Mouse (Mus musculus): ENCODE results near the gene Otulin. TPM values are rescaled to one million over a fixed set of nuclear protein-coding genes. Genes with fewer than 3 reads are reported as not detected.

Gene Otulin
- polyA plus RNA-seq, 1 experiment, result 43.1 TPM

GRCm38 (mm10) chr15:27503801-27504730, 126.4 kb downstream of the Otulin start:
- 75% methylated on average over 20 of the region's 20 CpGs for WGBS
- H3K27ac ChIP-seq (ENCODE audit: control insufficient read depth, insufficient read depth, low read length), result no peak overlapping the region
- H3K4me3 ChIP-seq (ENCODE audit: control insufficient read depth, insufficient read depth, low read length), result no peak overlapping the region
- TF ChIP-seq CTCF (IDR thresholded peaks at IDR 0.05; ENCODE audit: borderline replicate concordance, control insufficient read depth, extremely low read depth, insufficient read depth, low read length, poor library complexity) (no peak), POLR2A (IDR thresholded peaks at IDR 0.05; ENCODE audit: control insufficient read depth, extremely low read depth, insufficient read depth, low read length, poor library complexity) (no peak)
- H3K36me3 ChIP-seq (ENCODE audit: control insufficient read depth, insufficient read depth, low read length), result no peaks in the 10 kb centered on the region
- no peaks in the 10 kb centered on the region for H3K4me1 ChIP-seq (replicated peaks; ENCODE audit: control insufficient read depth, insufficient read depth, low read length)
- DNase-seq, result no peak
- H3K27me3 ChIP-seq (ENCODE audit: control insufficient read depth, insufficient read depth, low read length), result no peaks in the 10 kb centered on the region

- Histone ChIP-seq H3K27ac (ENCODE audit: control insufficient read depth, insufficient read depth, low read length) (no peak overlapping the region), H3K36me3 (ENCODE audit: control insufficient read depth, insufficient read depth, low read length) (no peaks in the 10 kb centered on the region), H3K4me1 (replicated peaks; ENCODE audit: control insufficient read depth, insufficient read depth, low read length) (no peaks in the 10 kb centered on the region), H3K4me3 (ENCODE audit: control insufficient read depth, insufficient read depth, low read length) (no peak overlapping the region), H3K27me3 (ENCODE audit: control insufficient read depth, insufficient read depth, low read length) (no peaks in the 10 kb centered on the region)
- TF ChIP-seq CTCF (IDR thresholded peaks at IDR 0.05; ENCODE audit: borderline replicate concordance, control insufficient read depth, extremely low read depth, insufficient read depth, low read length, poor library complexity), result no peak
- no peak for TF ChIP-seq POLR2A (IDR thresholded peaks at IDR 0.05; ENCODE audit: control insufficient read depth, extremely low read depth, insufficient read depth, low read length, poor library complexity)
- WGBS, result 73% methylated on average over 9 of the region's 9 CpGs
- DNase-seq, result no peak
Measured at GRCm38 (mm10) chr15:27503221-27503620, 127.3 kb downstream of the Otulin start.

GRCm38 (mm10) chr15:27502338-27502737, 128.2 kb downstream of the Otulin start:
- 96% methylated on average over 13 of the region's 13 CpGs for WGBS
- no peak overlapping the region for H3K4me3 ChIP-seq (ENCODE audit: control insufficient read depth, insufficient read depth, low read length)
- no peak overlapping the region for H3K27ac ChIP-seq (ENCODE audit: control insufficient read depth, insufficient read depth, low read length)
- no peaks in the 10 kb centered on the region for H3K27me3 ChIP-seq (ENCODE audit: control insufficient read depth, insufficient read depth, low read length)
- H3K36me3 ChIP-seq (ENCODE audit: control insufficient read depth, insufficient read depth, low read length), result no peaks in the 10 kb centered on the region
- no peak for DNase-seq
- H3K4me1 ChIP-seq (replicated peaks; ENCODE audit: control insufficient read depth, insufficient read depth, low read length), result no peaks in the 10 kb centered on the region
- TF ChIP-seq CTCF (IDR thresholded peaks at IDR 0.05; ENCODE audit: borderline replicate concordance, control insufficient read depth, extremely low read depth, insufficient read depth, low read length, poor library complexity), result no peak
- no peak for TF ChIP-seq POLR2A (IDR thresholded peaks at IDR 0.05; ENCODE audit: control insufficient read depth, extremely low read depth, insufficient read depth, low read length, poor library complexity)

- Histone ChIP-seq H3K27me3 (ENCODE audit: control insufficient read depth, insufficient read depth, low read length) (no peaks in the 10 kb centered on the region), H3K4me1 (replicated peaks; ENCODE audit: control insufficient read depth, insufficient read depth, low read length) (no peaks in the 10 kb centered on the region), H3K27ac (ENCODE audit: control insufficient read depth, insufficient read depth, low read length) (no peak overlapping the region), H3K36me3 (ENCODE audit: control insufficient read depth, insufficient read depth, low read length) (no peaks in the 10 kb centered on the region), H3K4me3 (ENCODE audit: control insufficient read depth, insufficient read depth, low read length) (no peak overlapping the region)
- DNase-seq, result no peak
- TF ChIP-seq POLR2A (IDR thresholded peaks at IDR 0.05; ENCODE audit: control insufficient read depth, extremely low read depth, insufficient read depth, low read length, poor library complexity) (no peak), CTCF (IDR thresholded peaks at IDR 0.05; ENCODE audit: borderline replicate concordance, control insufficient read depth, extremely low read depth, insufficient read depth, low read length, poor library complexity) (no peak)
- 88% methylated on average over 15 of the region's 15 CpGs for WGBS
Measured at GRCm38 (mm10) chr15:27500390-27500789, 130.1 kb downstream of the Otulin start.

- TF ChIP-seq CTCF (IDR thresholded peaks at IDR 0.05; ENCODE audit: borderline replicate concordance, control insufficient read depth, extremely low read depth, insufficient read depth, low read length, poor library complexity) (no peak), POLR2A (IDR thresholded peaks at IDR 0.05; ENCODE audit: control insufficient read depth, extremely low read depth, insufficient read depth, low read length, poor library complexity) (no peak)
- no peak for DNase-seq
- H3K36me3 ChIP-seq (ENCODE audit: control insufficient read depth, insufficient read depth, low read length), result no peaks in the 10 kb centered on the region
- H3K27ac ChIP-seq (ENCODE audit: control insufficient read depth, insufficient read depth, low read length), result no peak overlapping the region
- H3K27me3 ChIP-seq (ENCODE audit: control insufficient read depth, insufficient read depth, low read length), result no peaks in the 10 kb centered on the region
- 66% methylated on average over 5 of the region's 5 CpGs for WGBS
- no peak overlapping the region for H3K4me3 ChIP-seq (ENCODE audit: control insufficient read depth, insufficient read depth, low read length)
- no peaks in the 10 kb centered on the region for H3K4me1 ChIP-seq (replicated peaks; ENCODE audit: control insufficient read depth, insufficient read depth, low read length)
Measured at GRCm38 (mm10) chr15:27498078-27498477, 132.4 kb downstream of the Otulin start.

- no peak overlapping the region for H3K27ac ChIP-seq (ENCODE audit: control insufficient read depth, insufficient read depth, low read length)
- H3K4me1 ChIP-seq (replicated peaks; ENCODE audit: control insufficient read depth, insufficient read depth, low read length), result no peaks in the 10 kb centered on the region
- no peak overlapping the region for H3K4me3 ChIP-seq (ENCODE audit: control insufficient read depth, insufficient read depth, low read length)
- H3K27me3 ChIP-seq (ENCODE audit: control insufficient read depth, insufficient read depth, low read length), result no peaks in the 10 kb centered on the region
- 93% methylated on average over 7 of the region's 7 CpGs for WGBS
- DNase-seq, result no peak
- TF ChIP-seq CTCF (IDR thresholded peaks at IDR 0.05; ENCODE audit: borderline replicate concordance, control insufficient read depth, extremely low read depth, insufficient read depth, low read length, poor library complexity) (no peak), POLR2A (IDR thresholded peaks at IDR 0.05; ENCODE audit: control insufficient read depth, extremely low read depth, insufficient read depth, low read length, poor library complexity) (no peak)
- H3K36me3 ChIP-seq (ENCODE audit: control insufficient read depth, insufficient read depth, low read length), result no peaks in the 10 kb centered on the region
Measured at GRCm38 (mm10) chr15:27497300-27497997, 133.0 kb downstream of the Otulin start.
